Mouse (Mus musculus): ENCODE results near the gene Olfr1287. TPM values are rescaled to one million over a fixed set of nuclear protein-coding genes. Genes with fewer than 3 reads are reported as not detected.

The Olfr1287 gene
- total RNA-seq (2021): not detected
- long read RNA-seq: 0 reads

DNA sequence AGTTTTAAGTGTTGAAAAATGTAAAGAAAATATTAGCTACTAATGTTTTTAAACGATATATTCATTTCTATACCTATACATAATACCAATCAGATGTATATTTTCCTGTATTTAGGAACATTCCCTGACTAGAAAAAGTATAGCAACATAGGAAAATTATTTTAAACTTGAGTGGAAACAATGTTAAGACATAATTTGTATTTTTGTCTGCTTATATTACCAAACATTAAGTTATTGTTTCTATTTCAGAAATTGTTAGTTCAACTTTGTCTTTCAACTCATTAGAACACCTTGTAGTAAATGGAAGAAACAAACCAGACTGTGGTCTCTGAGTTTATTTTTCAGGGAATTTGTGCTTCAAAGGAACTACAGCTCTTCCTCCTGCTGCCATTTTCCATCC, at the start of gene Olfr1287:
Gene Olfr1287, plus strand, starts transcription at position 301 of the 400 bp plus-strand sequence.
- DNase-seq (ENCODE audit: low spot score in 2 of 2): no peak

DNA sequence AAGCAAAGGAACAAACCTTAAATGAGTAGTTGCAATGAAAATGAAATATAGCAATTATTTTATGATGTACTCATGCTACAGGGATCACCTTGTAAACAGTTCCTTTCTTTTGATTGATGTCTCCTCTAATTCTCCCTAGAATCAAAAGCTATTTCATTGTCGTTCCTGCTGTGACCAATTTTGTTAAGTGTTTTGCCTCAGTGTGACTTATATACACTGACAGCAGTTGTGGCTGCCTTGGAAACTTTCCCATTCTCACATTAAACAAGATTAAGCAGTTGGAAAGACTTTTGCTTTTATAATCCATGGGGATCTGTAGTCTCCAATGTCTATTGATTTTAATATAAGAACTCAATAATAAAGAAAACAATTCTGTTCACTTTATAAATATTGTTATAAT, 26.0 kb upstream of the Olfr1287 start, which contains the start of gene Olfr1286:
Gene Olfr1286, minus strand, starts transcription at position 185 of the 400 bp plus-strand sequence.
- no peak for DNase-seq (ENCODE audit: low spot score in 2 of 2)

DNA sequence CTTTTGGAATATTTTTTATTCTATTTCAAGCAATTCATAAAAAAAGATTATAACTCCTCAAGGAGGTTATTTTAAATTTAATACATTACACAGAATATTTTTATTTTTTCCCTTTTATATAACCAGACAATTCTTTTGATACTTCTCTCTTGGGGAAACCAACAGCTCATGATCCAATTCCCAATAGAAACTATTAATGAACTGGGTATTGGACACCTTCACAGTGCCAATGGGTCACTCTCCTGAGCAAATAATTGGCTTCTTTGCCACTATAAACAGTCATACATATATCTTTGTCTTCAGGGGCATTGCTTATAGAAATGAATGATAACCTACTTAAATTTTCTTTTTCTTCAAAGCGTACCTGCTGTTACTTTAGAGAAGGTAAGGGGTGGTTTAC, 24.9 kb downstream of the Olfr1287 start, which contains the start of gene Olfr1288:
Gene Olfr1288, plus strand, starts transcription at position 301 of the 400 bp plus-strand sequence.
- DNase-seq (ENCODE audit: low spot score in 2 of 2): no peak

DNA sequence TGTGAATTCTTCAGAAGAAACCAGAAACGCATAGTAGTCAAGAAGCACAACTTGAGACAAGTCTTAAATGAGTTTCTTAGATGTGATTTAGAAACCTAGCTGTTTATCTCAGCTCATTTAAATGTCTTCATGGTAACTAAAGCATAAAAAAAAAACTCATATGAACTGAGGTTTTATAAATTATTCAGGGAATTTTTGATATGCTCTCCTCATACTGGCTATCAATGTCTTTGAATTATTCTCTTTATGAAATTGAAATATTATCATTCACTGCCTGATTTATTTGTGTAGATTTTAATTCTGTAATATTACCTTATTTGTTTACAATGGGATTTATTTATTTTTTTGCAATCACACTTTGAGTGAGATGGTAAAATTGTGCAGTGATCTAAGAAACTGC, 31.6 kb downstream of the Olfr1287 start, which contains the start of gene Olfr1289:
Gene Olfr1289, plus strand, starts transcription at position 301 of the 400 bp plus-strand sequence.
- no peak for DNase-seq (ENCODE audit: low spot score in 2 of 2)

DNA sequence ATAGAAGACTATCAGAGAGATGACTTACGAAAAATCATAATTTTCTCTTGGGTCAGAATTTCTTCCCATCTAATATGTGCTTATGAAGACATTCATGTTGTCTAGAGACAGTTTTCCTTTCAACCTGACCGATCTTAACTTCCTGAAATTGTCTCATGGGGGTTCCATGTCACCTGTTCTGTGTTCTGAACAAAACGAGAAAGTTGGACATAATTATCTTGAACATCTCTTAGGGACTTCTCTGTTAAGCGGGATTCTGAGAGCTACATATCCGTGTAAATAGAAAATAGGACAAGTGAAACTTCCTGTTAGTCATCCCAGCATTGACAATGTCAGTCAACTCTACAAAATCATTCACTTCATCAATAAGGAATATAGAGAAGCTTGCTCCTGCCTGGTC, 44.8 kb downstream of the Olfr1287 start, which contains the start of gene Olfr1290:
Gene Olfr1290, minus strand, starts transcription at position 101 of the 400 bp plus-strand sequence.
- no peak for DNase-seq (ENCODE audit: low spot score in 2 of 2)

DNA sequence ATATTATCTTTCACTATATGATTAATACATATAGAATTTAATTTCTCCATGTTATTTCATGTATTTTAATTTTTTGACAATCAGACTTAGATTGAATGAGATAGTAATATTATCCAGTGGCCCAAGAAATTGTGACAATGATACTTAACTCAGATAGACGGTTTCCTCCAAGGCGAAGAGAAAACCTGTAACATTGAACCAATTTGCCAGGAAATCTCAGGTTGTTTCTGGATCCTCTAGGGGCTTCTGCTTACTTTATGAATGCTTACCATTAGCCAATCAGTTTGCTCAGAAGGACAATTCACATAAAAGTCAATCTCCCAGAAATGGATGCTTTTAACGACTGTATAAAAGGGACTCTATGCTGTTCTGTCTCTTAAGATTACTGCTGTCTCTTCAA, 47.9 kb downstream of the Olfr1287 start, which contains the start of gene Olfr1291-ps1:
Gene Olfr1291-ps1, plus strand, starts transcription at position 301 of the 400 bp plus-strand sequence.
- no peak for DNase-seq (ENCODE audit: low spot score in 2 of 2)

Other genes starting within 250 kb of the Olfr1287 start
- not detected for gene 4930430A15Rik, start 219.5 kb upstream of the Olfr1287 start, total RNA-seq (2021)
- gene Olfr1275, start 213.9 kb upstream of the Olfr1287 start, total RNA-seq (2021): not detected
- not detected for gene Olfr1276, start 194.6 kb upstream of the Olfr1287 start, total RNA-seq (2021)
- not detected for gene Olfr1277, start 175.0 kb upstream of the Olfr1287 start, total RNA-seq (2021)
- not detected for gene Olfr1278, start 159.0 kb upstream of the Olfr1287 start, total RNA-seq (2021)
- gene Olfr1279, start 148.5 kb upstream of the Olfr1287 start, total RNA-seq (2021): not detected
- gene Olfr1280, start 135.1 kb upstream of the Olfr1287 start, total RNA-seq (2021): not detected
- not detected for gene Olfr1281, start 122.6 kb upstream of the Olfr1287 start, total RNA-seq (2021)
- not detected for gene Olfr1282, start 113.1 kb upstream of the Olfr1287 start, total RNA-seq (2021)
- not detected for gene Olfr1283, start 82.4 kb upstream of the Olfr1287 start, total RNA-seq (2021)
- not detected for gene Olfr1284, start 73.6 kb upstream of the Olfr1287 start, total RNA-seq (2021)
- not detected for gene Olfr1286, start 26.0 kb upstream of the Olfr1287 start, total RNA-seq (2021)
- gene Olfr1288, start 25.0 kb downstream of the Olfr1287 start, total RNA-seq (2021): not detected
- gene Olfr1289, start 31.7 kb downstream of the Olfr1287 start, total RNA-seq (2021): not detected
- gene Olfr1290, start 44.7 kb downstream of the Olfr1287 start, total RNA-seq (2021): not detected
- not detected for gene Olfr1291-ps1, start 48.0 kb downstream of the Olfr1287 start, total RNA-seq (2021)
- not detected for gene Olfr1293-ps, start 76.1 kb downstream of the Olfr1287 start, total RNA-seq (2021)
- gene Olfr1294, start 91.1 kb downstream of the Olfr1287 start, total RNA-seq (2021): not detected
- not detected for gene Olfr1295, start 120.5 kb downstream of the Olfr1287 start, total RNA-seq (2021)
- not detected for gene Olfr1297, start 177.4 kb downstream of the Olfr1287 start, total RNA-seq (2021)
- not detected for gene Olfr1298, start 200.1 kb downstream of the Olfr1287 start, total RNA-seq (2021)
- gene Olfr1299, start 212.3 kb downstream of the Olfr1287 start, total RNA-seq (2021): not detected

Measured in layer of hippocampus, adult 18-20 months (tissue).